Mouse (Mus musculus) lung, adult 2 months (tissue): ENCODE measurements around the gene Ranbp2.

Experiments used
- CTCF ChIP-seq: fragments of 200-500 bp; IDR thresholded peaks from 2 replicates; pipeline ENCODE4 v1.5.1; 2011; ENCODE audit warnings: mild to moderate bottlenecking, low read length, control low read depth; ENCODE audit not compliant: insufficient read depth
- POLR2A ChIP-seq: fragments of 200-500 bp; IDR thresholded peaks from 2 replicates; pipeline ENCODE4 v1.6.1; 2011; ENCODE audit warnings: low read depth, mild to moderate bottlenecking, control low read depth, low read length, borderline replicate concordance; ENCODE audit errors: extremely low read depth

GRCm38 (mm10) chr10:58498516-58498915 lies 51.8 kb downstream of the Ranbp2 start:
- TF ChIP-seq CTCF = no peak
- TF ChIP-seq POLR2A = no peak
